Mouse (Mus musculus): ENCODE results near the gene Mybpc3.

Mybpc3 gene

DNA sequence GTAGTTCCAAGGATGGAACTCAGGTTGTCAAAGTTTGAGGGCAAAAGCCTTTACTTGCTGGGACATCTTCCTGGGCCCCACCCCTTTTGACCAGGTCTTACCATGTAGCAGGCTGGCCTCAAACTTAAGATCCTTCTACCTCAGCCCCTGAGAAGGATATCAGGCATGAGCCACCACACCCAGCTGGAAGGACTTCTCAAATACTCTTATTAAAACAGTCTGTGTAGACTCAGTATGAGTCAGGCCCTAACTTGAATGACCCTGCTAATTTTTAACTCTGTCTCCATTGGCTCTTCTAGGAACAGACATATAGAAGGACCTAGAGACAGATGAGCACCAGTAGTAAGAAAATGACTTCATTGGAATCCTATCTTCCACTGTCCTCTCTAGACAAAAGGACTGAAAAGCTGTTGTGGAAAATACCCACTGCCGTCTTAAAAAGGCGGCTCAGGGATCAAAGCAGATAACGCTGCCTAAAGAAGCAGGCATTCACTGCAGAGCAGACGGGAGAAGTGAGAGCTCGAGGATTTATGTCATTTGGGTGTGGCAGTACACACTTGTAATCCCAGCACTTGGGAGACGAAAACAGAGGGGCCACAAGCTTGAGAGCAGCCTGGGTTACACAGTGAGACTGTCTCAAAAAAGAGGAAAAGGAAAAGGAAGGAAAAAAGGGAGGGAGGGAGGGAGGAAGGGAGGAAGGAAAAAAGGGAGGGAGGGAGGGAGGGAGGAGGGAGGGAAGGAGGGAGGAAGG lies 39.2 kb downstream of the Mybpc3 start:
- CTCF ChIA-PET: interaction anchor here in 1 of 4 experiments (0.6 to 1.6 kb wide), 2 partner anchors 42 to 622 kb away, joined by 4 to 22 read pairs; no protein-coding TSS in a partner anchor
- POLR2A ChIA-PET: interaction anchor here (0.6 to 1.3 kb wide), 7 partner anchors 14 to 775 kb away, joined by 3 to 7 read pairs (median 4); partner anchors contain the start of gene Mdk (in 1 of the 4)

DNA sequence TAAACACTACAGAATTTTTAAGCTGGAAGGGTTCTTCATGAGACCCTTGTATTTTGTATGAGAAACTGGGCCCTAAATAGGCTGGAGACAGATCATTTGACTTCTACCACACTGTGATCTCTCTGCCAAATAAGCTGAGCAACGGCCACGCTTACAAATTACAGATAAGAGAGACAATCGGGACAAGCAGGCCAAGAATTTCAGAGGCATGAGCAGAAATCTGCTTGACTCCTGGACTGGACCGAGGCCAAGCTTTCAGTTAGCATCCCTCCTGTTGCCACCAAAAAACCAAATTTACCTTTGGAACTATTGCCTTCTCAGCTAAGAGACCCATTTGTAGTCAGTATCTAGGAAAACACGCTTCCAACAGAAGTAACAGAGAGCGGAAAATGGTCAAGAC lies 42.6 kb downstream of the Mybpc3 start:
- POLR2A ChIA-PET: no interaction called here
- CTCF ChIA-PET: interaction anchor here in 1 of 4 experiments (2.3 kb wide), 1 partner anchor 45 kb away, joined by 8 read pairs; no protein-coding TSS in a partner anchor

- CTCF ChIA-PET: interaction anchor here in 2 of 4 experiments (0.6 to 1.3 kb wide), 2 partner anchors 20 to 48 kb away, joined by 3 to 6 read pairs; no protein-coding TSS in a partner anchor
Observed at GRCm38 (mm10) chr2:91162952-91163351, 45.0 kb downstream of the Mybpc3 start.

DNA sequence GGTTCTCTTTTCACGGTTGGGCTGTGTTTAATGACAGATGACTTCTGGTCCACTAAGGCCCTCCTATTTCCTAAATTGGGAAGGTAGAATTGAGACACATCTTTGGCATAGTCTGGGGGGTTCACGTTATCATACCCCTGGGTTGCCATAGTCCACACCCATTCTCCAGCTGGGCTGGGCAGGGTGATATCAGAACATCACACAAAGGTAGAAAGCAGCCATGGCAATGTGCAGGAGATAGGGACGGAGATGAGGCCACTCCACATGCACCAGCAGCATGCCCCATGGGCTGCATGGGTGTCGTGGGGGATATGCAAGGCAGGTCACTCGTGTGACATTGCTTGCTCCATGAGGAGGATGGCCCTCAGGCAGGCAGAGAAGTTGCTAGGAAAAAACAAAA lies 45.6 kb downstream of the Mybpc3 start:
- CTCF ChIA-PET: interaction anchor here in 1 of 4 experiments (0.5 kb wide), 1 partner anchor 317 kb away, joined by 3 read pairs; no protein-coding TSS in a partner anchor
- POLR2A ChIA-PET: interaction anchor here in 1 of 4 experiments (0.6 to 1.5 kb wide), 2 partner anchors 9 to 74 kb away, joined by 3 read pairs; no protein-coding TSS in a partner anchor

More at GRCm38 (mm10) chr2:91162952-91163351, 45.0 kb downstream of the Mybpc3 start:
- POLR2A ChIA-PET: interaction anchor here in 1 of 4 experiments (0.6 to 1.5 kb wide), 2 partner anchors 10 to 74 kb away, joined by 3 read pairs; no protein-coding TSS in a partner anchor

DNA sequence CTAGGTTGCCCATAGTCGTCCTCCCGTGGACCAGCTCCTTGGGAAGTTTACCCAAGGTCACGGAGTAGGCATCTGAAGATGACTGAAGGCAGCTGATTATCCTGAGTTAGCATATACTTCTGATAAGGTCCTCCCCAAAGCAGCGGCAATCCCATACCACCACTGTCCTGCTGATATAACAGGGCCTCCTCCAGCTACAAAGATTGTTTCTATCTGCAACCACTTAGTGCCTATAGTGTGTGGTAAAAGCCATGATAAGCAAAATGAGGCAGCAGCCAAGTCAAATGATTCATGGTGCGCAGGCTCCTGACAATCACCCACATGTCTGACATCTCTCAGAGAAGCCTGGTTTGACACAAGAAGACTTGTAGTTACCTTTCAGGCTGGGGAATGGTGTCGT lies 47.0 kb downstream of the Mybpc3 start:
- CTCF ChIA-PET: interaction anchor here in 3 of 4 experiments (0.5 to 1.2 kb wide), 5 partner anchors 50 to 782 kb away, joined by 3 to 8 read pairs (median 3); partner anchors contain the start of gene Ddb2 (in 1 of the 3)
- POLR2A ChIA-PET: interaction anchor here in 2 of 4 experiments (0.5 to 2.2 kb wide), 5 partner anchors 11 to 78 kb away, joined by 3 to 7 read pairs (median 3); no protein-coding TSS in a partner anchor

DNA sequence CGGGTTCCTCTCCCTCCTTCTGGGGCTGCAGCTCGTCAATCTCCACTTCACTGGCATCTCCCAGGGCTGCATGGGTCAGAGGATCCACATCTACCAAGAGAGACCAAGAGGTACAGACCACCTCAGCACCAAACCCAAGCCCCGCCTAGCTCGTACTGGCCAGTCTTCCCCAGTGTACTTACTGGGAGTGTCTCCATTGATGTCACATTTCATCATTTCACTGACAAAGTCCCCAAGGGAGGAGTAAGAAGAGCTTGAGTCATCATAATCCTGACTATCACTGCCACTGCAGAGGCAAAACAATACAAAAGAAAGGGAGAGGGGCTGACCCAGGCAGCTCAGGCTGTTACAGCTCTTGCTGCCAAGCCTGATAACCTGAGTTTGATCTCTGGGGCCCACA lies 49.7 kb downstream of the Mybpc3 start:
- POLR2A ChIA-PET: interaction anchor here (0.6 to 1.0 kb wide), 4 partner anchors 9 to 56 kb away, joined by 3 to 4 read pairs (median 4); no protein-coding TSS in a partner anchor
- CTCF ChIA-PET: interaction anchor here in 2 of 4 experiments (1.0 to 1.1 kb wide), 3 partner anchors 52 to 55 kb away, joined by 3 to 4 read pairs (median 4); no protein-coding TSS in a partner anchor

- POLR2A ChIA-PET: interaction anchor here in 1 of 4 experiments (2.2 kb wide), 1 partner anchor 12 kb away, joined by 7 read pairs; no protein-coding TSS in a partner anchor
- CTCF ChIA-PET: interaction anchor here in 3 of 4 experiments (0.5 to 2.7 kb wide), 3 partner anchors 54 to 99 kb away, joined by 4 to 10 read pairs (median 4); no protein-coding TSS in a partner anchor
Observed at GRCm38 (mm10) chr2:91169587-91170322, 51.8 kb downstream of the Mybpc3 start.

GRCm38 (mm10) chr2:91175490-91175889 lies 57.5 kb downstream of the Mybpc3 start:
- POLR2A ChIA-PET: interaction anchor here in 1 of 4 experiments (0.7 to 1.1 kb wide), 2 partner anchors 28 to 36 kb away, joined by 3 to 4 read pairs; no protein-coding TSS in a partner anchor
- CTCF ChIA-PET: no interaction called here

DNA sequence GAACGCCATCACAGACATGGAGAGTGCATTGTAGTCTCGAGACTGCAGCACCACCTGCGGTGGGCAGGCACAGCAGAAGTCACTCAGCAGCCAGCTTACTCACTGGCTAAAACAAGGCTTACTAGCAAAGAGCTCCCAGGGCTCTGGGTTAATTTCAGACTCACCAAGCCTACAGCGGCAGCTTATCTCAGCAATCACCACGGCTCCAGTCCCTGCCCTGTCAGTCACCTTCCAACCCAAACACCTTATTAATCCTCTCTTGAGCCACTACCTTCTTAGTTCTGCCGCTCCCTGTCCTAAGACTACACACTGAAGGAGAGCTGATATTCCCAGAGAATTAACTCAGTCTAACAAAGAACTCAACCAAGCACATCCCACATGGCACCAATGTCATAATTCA lies 58.3 kb downstream of the Mybpc3 start:
- POLR2A ChIA-PET: interaction anchor here in 3 of 4 experiments (0.5 to 1.6 kb wide), 5 partner anchors 9 to 475 kb away, joined by 3 to 4 read pairs (median 3); no protein-coding TSS in a partner anchor
- CTCF ChIA-PET: interaction anchor here in 2 of 4 experiments (0.7 to 1.4 kb wide), 3 partner anchors 61 to 323 kb away, joined by 4 to 9 read pairs (median 7); no protein-coding TSS in a partner anchor

DNA sequence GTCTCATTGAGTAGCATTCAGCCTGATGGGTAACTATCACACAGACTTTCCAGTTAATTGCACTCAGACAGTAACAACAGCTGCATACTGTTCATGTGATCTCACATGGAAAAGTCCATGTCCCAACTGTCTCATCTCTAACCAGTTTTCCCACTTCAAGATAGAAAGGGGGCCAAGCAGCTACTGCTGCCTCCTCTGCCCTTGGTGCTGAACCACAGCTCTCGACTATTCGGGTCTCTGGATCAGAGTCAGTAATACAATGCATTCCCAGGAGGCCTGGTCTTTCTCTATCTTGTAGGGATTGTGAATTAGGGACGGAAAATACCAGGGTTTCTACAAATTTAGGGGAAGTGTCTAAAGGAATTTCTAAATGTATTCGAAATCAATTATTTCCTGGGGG lies 61.9 kb downstream of the Mybpc3 start:
- CTCF ChIA-PET: interaction anchor here in 1 of 4 experiments (1.0 to 1.1 kb wide), 2 partner anchors 15 to 109 kb away, joined by 3 to 4 read pairs; partner anchors contain the start of gene Slc39a13
- POLR2A ChIA-PET: interaction anchor here in 3 of 4 experiments (0.6 to 2.1 kb wide), 8 partner anchors 13 to 137 kb away, joined by 3 to 6 read pairs (median 3); partner anchors contain the start of gene Arfgap2 (in 1 of the 3)

DNA sequence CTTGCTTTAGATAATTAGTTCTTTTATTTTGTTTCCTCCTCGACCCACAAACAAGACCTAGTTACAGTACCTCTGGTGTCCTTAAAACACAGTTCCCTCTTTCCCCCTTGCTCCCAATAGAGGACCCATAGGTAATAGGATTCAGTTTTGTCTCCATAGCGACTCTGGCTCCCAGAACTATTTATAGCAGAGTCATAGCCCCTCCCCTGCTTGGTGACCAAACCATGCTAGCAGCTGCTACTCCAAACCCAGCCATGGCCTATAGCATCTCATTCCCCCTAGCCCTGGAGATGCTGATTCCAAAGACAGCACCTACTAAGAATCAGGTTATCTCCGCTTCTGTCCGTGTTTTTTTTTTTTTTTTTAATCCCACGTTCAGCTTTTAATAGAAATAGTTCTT lies 62.8 kb downstream of the Mybpc3 start:
- POLR2A ChIA-PET: interaction anchor here in 1 of 4 experiments (0.5 to 2.6 kb wide), 4 partner anchors 8 to 137 kb away, joined by 3 to 18 read pairs (median 3); no protein-coding TSS in a partner anchor
- CTCF ChIA-PET: interaction anchor here in 1 of 4 experiments (0.7 kb wide), 1 partner anchor 14 kb away, joined by 3 read pairs; no protein-coding TSS in a partner anchor

DNA sequence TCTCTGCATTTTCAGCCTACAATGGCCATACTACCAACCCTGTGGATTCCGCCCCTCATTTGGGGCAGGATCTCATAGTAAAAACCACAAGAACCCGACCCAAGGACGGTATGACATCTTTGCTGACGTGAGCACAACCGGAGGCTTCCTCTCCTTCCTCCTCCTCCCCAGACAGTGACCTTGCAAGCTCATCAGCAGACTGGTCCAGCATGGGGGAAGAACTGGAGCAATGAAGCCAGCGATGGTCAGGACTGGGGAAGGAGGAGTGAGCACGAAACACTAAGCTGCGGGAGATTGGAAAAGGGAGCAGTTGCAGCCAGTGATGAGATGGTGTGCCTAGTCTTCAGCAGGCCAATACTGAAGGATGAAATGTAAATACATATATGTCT lies 64.1 kb downstream of the Mybpc3 start:
- ChIA-PET POLR2A (interaction anchor here (0.6 to 3.0 kb wide), 24 partner anchors 8 to 475 kb away, joined by 3 to 26 read pairs (median 4); partner anchors contain the start of genes Arfgap2 (in 2 of the 4) and Ddb2 (in 2 of the 4)), CTCF (interaction anchor here in 3 of 4 experiments (0.7 to 3.1 kb wide), 7 partner anchors 11 to 118 kb away, joined by 3 to 13 read pairs (median 3); partner anchors contain the start of gene Slc39a13 (in 1 of the 3))

DNA sequence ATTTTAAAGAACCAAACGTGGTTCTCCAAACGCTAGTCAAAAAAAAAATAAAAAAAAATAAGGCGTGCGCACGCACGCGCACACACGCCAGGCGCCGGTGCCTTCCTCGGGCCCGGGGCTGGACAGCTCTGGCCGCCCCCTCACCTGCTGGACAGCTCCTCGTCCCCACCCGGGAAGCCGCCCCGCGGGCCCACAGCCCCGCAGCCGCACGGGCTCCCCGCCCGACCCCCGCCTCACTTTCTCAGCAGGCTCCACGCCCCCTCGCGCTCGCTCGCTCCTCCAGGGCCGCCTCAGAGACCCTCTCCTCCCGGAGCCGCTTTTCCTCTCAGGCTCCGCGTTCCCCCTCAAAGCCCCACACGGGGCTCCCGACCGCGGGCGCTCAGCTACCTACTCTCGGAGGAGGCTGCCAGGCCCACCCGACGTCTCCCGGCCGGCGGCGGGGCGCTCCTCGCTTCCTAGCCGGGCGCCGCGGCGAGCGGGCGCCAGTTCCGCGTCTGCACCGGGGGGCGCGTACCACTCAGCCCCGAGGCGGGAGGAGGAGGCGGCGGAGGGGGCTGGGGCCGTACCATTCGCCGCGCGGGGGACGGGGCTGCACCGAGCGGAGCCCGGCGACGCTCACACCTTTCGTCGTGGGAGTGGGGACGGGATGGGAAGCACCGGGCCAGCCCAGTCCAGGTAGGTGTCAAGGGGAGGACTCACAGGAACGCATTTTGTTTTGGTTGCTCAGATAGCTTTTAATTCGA lies 64.6 kb downstream of the Mybpc3 start:
- CTCF ChIA-PET: interaction anchor here in 3 of 4 experiments (0.7 to 3.1 kb wide), 8 partner anchors 11 to 118 kb away, joined by 3 to 13 read pairs (median 3); partner anchors contain the start of gene Slc39a13 (in 1 of the 3)
- POLR2A ChIA-PET: interaction anchor here (0.6 to 3.0 kb wide), 26 partner anchors 8 to 528 kb away, joined by 3 to 26 read pairs (median 4); partner anchors contain the start of genes Ddb2 (in 3 of the 4), Arfgap2 (in 2 of the 4), Acp2 (in 1 of the 4) and Atg13 (in 1 of the 4)

GRCm38 (mm10) chr2:91183148-91183513 lies 65.2 kb downstream of the Mybpc3 start:
- POLR2A ChIA-PET: interaction anchor here in 3 of 4 experiments (0.6 to 3.0 kb wide), 19 partner anchors 9 to 527 kb away, joined by 3 to 26 read pairs (median 4); partner anchors contain the start of genes Ddb2 (in 3 of the 3), Acp2 (in 2 of the 3), Nr1h3 (in 2 of the 3) and Atg13 (in 1 of the 3)
- CTCF ChIA-PET: interaction anchor here in 3 of 4 experiments (0.6 to 3.1 kb wide), 8 partner anchors 10 to 463 kb away, joined by 3 to 13 read pairs (median 5); no protein-coding TSS in a partner anchor

DNA sequence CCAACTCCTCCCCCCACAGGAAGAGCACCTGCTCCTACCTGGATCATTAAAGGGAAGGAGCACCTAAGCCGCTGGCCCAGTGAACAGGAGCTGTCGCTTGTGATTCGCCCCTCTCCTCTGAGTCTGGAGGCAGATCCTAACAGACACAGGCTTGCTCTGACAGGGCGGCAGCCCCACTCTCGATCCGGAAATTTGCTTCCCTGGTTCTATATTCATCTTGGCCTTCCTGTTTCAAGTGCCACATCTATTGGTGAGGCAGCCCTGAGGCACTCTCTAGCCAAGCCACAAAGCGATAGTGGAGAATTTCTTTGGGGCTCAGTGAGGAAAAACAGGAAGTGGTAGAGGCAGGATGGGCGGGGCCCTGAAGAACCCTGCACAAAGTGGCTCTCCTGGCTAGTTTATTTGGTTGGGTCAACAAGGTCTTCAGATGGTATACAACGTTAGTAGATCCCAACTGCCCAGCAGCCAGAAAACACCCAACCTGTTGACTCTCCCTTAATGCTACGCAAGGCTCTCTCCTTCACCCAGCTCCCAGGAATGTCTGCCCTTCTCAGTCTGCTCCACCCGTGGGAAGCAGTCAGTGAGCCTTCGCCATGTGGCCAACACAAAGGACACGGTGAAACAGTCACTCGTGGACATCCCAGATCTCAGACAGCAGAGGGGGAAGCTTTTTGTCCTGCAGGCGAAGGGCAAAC lies 65.9 kb downstream of the Mybpc3 start, which contains the start of gene Madd:
Madd (minus strand) TSS at position 127 of the 695 bp plus-strand sequence.
- CTCF ChIA-PET: interaction anchor here (0.6 to 3.1 kb wide), 10 partner anchors 10 to 462 kb away, joined by 3 to 13 read pairs (median 4); partner anchors contain the start of gene Ckap5 (in 1 of the 4)
- POLR2A ChIA-PET: interaction anchor here in 3 of 4 experiments (0.6 to 3.0 kb wide), 20 partner anchors 9 to 571 kb away, joined by 3 to 26 read pairs (median 4); partner anchors contain the start of genes Acp2 (in 2 of the 3), Ddb2 (in 2 of the 3), Nr1h3 (in 2 of the 3) and Arfgap2 (in 1 of the 3)
